Mouse (Mus musculus): ENCODE measurements around the gene Prpf8.
"Not testable (repeated sequence)": the region's sequence is repeated elsewhere in the genome, so short reads cannot be mapped to it uniquely, and the experiment has no call there.

The Prpf8 gene

DNA sequence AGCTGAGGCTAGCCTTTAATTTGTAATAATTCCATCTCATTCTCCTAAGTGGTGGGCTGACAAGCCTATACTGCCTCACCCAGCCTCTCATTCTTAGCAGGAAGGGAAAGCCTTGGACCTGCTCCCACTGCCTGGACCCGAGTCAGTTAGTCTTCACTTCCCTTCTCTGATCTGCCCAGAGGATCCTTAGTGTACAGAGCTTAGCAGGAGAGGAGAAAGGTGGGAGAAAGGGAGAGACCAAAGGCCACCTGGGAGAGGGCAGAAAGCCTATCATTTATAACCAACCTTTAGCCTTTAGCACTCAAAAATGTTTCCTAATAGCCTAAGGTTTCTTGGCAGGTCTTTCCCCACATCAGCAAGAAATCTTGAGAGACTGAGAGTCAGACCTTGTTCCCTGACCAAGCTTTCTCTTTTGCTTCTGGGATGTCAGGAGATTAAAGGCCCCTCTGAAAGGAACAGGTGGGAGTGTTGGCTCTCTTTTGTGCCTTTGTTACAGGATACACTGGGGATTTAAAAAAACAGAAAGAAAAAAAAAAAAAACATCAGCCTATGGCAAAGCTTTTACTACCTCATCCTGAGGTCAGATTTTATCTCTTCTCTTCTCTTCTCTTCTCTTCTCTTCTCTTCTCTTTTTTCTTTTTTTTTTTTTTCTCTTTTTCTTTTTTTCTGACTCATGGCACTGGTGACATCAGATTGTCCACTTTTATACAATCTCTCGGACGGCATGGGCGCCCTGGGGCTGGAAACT is 47.8 kb downstream of the Prpf8 start:
- peak; percentile 58 to 83 for DNase-seq

- DNase-seq = peak; percentile 56 to 73
These were observed 48.6 kb downstream of the Prpf8 start for GRCm38 (mm10) chr11:75535106-75535795.

- DNase-seq = no peak
These were observed 49.8 kb downstream of the Prpf8 start for GRCm38 (mm10) chr11:75536255-75537024.

GRCm38 (mm10) chr11:75537025-75537414 is 50.4 kb downstream of the Prpf8 start:
- no peak for DNase-seq

- peak; percentile 55 to 57 for DNase-seq
These were observed 51.0 kb downstream of the Prpf8 start for GRCm38 (mm10) chr11:75537491-75538183.

DNA sequence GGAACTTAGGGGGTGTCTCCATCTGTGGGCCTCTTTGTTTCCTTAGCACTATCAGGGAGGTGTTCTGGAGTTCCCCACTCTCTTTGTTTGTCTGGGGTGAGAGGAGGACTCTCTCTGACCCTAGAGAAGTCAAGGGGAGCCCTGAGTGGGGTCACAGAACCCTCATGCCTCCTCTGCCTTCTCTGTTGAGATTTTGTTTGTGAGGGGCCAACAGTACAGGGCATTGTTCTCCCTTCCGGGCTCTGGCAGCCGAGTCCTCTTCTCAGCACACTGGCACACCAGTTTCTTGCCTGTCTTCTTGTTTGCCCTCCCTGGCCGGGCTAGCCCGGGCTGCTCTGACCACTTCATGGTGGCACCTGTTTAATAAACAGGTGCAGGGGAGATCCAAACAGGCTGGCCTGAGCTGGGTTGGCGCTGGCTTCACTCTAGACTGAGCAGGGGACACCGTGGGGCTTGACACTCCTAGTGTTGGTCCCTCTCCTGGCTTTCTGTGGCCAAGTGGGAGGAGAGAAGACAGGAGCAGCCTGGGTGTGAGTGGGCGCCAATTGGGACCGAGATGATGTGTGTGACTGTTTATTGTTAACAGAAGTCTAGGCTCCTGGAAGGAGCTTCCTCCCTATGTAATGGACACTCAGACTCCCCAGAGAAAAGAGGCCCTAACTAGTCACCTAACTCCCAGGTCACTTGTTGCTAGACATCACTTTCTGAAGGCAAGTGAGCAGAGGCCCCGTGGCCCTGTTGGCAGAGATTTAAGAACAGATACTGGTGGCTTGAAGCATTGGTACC is 51.8 kb downstream of the Prpf8 start:
- no peak for DNase-seq

GRCm38 (mm10) chr11:75538970-75539299 is 52.3 kb downstream of the Prpf8 start:
- DNase-seq = no peak

- no peak for DNase-seq
These were observed 53.6 kb downstream of the Prpf8 start for GRCm38 (mm10) chr11:75540209-75540608.

GRCm38 (mm10) chr11:75540710-75541581 is 54.3 kb downstream of the Prpf8 start:
- peak in 1 of 2 experiments; percentile 44 for DNase-seq

DNA sequence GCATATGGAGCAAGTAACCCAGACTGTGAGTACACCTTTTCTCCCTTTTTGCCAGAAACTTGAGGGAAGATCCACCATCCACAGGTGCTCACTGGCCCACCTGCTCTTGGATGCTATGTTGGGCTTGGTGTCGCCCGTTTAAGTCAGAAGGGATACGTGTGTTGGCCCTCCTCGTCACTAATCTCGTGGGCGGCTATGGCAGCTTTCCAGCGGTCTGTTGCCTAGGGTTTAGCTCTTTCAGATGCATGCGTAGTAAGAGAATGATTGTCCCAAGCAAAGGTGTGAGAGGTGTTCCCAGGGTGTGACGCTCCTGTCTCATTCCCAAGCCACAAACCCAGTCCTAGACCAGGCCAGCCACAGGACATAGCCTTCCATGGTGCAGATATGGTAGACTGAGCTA is 58.1 kb downstream of the Prpf8 start:
- no peak for DNase-seq

GRCm38 (mm10) chr11:75546057-75546456 is 59.4 kb downstream of the Prpf8 start:
- no peak for DNase-seq

GRCm38 (mm10) chr11:75549658-75550111 is 63.1 kb downstream of the Prpf8 start:
- DNase-seq = peak; percentile 64 to 77

DNA sequence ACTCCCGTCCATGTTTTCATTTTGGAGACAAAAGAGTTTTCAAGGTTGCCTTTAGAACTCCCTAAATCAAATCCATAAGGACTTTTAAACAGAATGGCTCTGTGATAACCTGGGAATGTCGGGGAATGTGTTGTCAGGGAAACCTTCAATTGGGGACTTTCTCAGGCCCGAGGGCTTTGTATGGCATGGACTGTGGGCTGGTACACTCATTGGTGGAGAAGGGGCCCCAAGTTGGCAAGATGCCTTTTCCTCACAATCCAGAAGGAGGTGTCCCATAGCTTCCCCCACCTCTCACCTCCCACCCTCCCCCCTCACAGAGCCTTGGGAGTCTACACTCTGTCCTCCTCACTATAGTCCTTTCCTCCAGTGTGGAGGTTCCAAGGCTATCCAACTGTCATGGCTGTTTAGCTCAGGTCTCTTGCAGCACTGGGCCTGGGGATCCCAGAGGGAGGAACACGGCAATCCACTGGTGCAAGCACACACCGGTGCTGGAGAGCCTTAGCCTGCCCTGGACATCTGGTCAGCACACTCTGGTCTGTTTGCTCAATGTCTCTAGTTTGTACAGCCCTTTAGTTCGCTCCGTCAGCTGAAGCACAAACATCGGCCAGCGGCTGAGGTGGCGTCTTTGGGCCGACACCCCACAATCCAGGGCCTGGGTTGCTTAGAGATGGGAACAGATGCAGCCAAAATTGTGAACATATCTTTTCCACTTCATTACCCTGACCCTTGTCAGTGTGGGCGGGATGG is 63.8 kb downstream of the Prpf8 start:
- DNase-seq = peak in 1 of 2 experiments; percentile 26

- DNase-seq = peak; percentile 62 to 71
These were observed 64.7 kb downstream of the Prpf8 start for GRCm38 (mm10) chr11:75551321-75551720.

GRCm38 (mm10) chr11:75551961-75552441 is 65.4 kb downstream of the Prpf8 start:
- peak in 1 of 2 experiments; percentile 21 for DNase-seq

DNA sequence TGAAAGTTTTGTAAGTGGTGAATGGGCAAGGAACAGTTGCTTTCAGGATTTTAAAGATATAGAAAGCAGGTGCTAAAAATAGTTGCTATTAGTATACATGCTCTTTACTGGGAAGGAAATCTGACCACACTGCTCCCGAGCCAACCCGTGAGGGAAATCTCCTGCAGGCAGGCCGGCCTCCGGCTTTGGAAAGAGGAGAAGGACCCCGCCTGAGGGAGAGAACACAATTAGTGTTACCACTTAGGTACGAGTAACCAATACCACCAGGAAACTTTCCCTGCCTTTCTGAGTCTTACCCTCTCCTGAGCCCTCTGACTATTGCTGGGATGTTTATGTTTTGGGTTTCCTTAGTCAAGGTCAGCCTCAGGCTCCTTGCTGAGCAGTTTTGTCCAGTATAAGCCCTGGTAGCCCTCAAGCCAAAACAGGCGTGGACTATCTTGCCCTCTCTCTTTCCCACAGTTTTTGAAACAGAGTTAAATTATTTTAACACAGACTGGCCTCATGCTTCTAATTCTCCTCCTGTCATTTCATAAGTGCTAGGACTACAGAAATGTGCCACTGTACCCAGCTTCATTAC is 66.4 kb downstream of the Prpf8 start:
- peak in 1 of 2 experiments; percentile 26 for DNase-seq

DNA sequence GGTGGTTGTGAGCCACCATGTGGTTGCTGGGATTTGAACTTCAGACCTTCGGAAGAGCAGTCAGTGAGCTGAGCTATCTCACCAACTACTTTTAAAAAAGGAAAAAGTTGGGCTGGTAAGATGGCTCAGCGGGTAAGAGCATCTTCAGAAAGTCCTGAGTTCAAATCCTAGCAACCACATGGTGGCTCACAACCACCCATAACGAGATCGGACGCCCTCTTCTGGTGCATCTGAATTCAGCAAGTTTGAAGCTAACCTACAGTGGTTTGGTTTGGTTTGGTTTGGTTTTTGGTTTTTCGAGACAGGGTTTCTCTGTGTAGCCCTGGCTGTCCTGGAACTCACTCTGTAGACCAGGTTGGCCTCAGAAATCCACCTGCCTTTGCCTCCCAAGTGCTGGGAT is 69.4 kb downstream of the Prpf8 start:
- not testable (repeated sequence) for DNase-seq

- DNase-seq = no peak
These were observed 70.5 kb downstream of the Prpf8 start for GRCm38 (mm10) chr11:75557142-75557541.

- no peak for DNase-seq
These were observed 71.5 kb downstream of the Prpf8 start for GRCm38 (mm10) chr11:75558101-75558500.

Data from kidney, postnatal 36 days (tissue).